Mouse (Mus musculus) C3H10T1/2 (cell line): ENCODE measurements around the gene Flywch1. TPM values are rescaled to one million over a fixed set of nuclear protein-coding genes. Genes with fewer than 3 reads are reported as not detected.

Experiments
- polyA plus RNA-seq, 2 experiments: library from polyadenylated mRNA; unstranded; fragments of >200 nt; fragmentation: generic; extraction: Trizol; gene quantifications; one replicate each; pipeline ENCODE4 v1.2.1; 2012; ENCODE audit warnings: missing spikeins in 2 of 2

Flywch1 gene
- 10 to 100 TPM; 49.7 to 60.6 TPM for polyA plus RNA-seq

DNA sequence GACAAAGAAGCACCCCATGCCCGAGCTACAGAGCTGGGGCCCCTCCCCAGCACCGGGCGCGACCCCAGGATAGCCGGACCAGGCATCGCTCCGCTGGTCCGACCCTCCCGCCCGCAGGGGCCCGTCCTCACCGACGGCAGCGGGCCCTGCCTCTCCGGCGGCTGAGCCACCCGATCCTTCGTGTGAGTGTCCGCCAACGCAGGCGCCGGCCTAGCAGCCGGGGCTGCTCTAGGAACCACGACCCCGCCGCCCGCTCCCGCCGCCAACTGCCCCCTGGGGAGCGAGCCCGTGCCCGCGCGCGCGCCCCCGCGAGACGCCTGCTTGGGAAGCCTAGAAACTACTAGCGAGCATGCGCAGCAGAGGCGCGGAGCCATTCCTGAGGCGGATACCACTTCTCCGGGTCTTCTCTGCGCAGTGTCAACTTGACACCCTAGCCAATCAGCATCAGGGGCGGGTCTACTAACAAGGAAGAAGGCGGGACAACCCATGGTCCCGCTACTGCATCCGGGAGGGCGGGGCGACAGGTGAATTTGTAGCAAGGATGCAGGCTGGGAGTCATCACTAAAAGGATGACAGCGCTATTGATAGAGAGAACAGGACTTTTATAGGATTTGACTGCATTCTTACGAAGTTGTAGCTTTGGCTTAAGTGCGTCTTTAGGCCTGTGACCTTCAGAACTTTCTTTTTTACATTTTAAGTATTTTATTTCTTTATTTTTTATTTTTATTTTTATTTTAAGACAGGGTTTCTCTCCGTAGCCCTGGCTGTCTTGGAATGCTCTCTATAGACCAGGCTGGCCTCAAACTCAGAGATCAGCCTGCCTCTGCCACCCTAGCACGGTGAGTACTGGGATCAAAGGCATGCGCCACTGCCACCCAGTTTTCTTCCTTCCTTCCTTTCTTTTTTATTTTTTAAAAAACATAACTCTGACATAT lies at the start of gene Flywch1:
Gene Flywch1, minus strand, starts transcription at position 319 of the 935 bp plus-strand sequence.

DNA sequence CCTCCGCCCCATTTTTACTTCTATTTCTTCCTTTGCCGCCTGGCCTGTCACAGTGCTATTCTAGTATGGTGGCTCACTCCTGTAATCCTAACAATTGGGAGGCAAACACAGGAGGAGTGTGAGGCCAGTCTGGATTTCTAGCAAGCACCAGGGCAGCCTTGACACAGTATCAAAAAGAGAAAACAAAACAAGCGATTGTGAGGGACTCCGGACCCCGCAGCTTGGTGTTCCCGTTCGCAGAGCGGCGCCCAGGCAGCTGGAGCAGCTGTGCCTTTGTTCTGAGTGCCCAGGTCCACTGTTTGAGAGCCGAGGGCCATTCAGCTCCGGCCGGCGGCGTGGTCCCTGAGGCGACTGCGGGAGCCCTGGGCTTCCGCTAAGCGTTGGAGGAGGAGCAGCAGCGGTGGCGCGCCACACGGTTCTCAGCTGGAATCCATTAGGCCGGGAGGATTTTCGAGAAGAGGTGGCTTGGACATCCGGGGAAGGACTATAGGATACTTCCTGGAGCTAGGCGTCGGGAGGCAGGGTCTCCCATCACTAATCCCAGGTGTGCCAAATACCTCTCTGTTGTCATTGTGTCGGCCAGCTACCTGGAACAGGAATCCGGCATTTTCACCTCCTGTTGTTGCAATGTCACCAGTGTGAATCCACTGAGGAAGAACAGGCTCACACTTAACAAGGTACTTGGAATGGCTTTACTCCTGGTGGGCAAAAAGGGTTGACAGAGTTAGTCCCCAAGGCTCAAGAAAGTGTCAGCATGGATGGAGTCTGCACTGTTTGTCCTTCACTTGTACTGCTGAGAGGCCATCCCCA lies 19.1 kb upstream of the Flywch1 start, which contains the start of gene Srrm2:
Gene Srrm2, plus strand, starts transcription at position 264 of the 810 bp plus-strand sequence.

DNA sequence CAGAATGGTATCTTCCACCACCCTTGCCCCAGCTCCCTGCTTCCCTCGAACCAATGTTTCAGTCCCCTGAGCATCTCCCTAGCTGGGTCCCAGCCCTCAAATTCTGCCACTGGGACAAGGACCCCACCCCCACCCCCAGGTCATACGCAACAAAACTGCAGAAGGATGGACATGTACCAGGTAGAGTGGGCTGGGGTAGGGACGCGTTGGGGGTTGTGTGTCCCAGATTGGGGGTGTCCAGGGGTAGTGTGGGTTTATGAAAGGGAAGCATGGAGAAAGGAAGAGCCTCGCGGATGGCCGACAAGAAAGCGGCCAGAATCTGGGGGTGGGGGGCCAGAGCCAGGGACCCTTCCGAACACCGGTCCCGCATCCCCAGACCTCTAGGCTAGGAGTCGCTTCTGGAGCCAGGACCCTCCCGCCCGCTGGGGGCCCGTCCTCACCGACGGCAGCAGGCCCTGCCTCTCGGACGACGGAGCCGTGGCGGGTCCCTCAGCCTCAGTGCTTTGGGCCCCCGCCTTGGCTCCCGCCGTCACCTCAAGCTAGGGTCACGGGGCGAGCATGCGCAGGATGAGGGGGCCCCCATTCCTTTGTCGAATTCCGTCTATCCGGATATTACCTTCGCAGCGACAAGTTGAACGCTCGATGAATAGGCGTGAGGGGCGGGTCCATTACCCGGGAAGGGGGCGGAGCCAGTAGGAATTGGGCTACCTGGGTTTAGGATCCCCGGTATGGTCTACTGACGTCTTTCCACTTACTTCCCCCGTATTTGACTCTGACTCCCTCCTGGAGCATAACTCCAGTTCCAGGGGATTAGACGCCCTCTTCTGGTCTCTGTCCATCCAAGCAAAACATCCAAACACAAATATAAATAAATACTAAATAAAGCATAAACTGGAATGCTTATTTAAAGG lies 14.4 kb upstream of the Flywch1 start, which contains the start of gene Flywch2:
Gene Flywch2, minus strand, starts transcription at position 521 of the 911 bp plus-strand sequence.

DNA sequence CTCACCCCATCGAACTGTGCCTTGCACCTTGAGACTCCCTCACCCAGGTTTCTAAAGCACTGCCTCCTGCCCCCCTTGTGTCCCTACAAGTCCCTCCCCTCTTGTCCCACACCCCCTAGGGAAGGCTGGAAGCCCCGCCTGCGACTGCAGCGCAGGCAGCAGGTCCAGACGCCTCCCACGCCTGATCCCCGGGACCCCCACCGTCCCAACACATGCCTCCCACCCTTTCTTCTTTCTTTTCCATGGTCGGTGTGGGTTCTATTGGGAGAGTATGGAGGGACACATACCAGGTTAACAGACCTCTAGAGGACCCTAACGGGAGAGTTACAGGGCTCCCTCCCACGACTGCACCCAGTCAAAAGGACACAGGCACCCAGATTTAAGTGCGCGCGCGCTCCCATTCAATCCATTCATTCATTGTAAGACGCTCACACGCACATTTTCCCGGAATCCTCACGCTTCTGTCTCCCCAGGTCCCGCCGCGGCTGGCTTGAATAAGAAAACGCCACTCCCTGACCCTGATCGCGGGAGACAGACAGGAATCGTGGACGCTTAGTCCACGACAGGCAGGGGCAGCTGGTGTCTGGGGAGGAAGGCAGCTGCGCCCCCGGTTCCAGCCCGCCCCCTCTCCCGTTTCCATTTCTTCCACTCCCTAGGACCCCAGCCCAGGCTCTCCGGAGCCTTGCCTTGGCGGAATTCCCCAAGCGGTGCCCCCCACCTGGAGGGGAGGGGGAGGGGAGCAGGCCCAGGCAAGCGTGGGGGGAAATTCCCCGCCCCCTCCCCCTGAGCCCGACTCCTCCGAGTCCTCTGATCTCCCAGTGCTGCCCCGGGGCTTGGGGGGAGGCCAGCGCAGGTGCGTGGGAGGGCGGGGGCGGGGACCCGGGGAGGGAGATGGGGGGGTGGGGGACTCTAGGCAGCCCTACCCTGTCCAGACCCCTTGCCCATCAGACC lies 25.8 kb downstream of the Flywch1 start, which contains the start of gene Kremen2:
Gene Kremen2, minus strand, starts transcription at position 533 of the 951 bp plus-strand sequence.

DNA sequence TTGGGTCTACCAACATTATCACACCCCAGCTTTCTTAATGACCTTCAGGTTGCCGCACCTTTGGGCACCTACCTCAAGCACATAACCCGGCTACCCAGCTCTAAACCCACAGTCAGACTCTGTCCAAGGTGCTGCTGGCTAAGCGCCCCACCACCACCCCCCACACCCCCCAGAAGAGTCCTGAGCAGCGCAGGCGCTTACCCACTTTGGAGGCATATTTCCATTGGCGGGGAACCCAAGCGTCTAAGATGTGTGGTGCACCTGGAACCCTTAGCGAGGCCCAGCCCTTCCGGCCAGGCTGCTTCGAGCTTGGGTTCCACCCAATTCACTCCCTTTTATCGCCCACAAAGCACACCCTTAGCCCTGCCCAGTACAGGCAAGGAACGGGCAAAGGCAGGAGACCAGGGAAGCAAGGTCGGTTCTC lies 30.8 kb downstream of the Flywch1 start, which contains the start of gene Paqr4:
Gene Paqr4, minus strand, starts transcription at position 270 of the 424 bp plus-strand sequence.

DNA sequence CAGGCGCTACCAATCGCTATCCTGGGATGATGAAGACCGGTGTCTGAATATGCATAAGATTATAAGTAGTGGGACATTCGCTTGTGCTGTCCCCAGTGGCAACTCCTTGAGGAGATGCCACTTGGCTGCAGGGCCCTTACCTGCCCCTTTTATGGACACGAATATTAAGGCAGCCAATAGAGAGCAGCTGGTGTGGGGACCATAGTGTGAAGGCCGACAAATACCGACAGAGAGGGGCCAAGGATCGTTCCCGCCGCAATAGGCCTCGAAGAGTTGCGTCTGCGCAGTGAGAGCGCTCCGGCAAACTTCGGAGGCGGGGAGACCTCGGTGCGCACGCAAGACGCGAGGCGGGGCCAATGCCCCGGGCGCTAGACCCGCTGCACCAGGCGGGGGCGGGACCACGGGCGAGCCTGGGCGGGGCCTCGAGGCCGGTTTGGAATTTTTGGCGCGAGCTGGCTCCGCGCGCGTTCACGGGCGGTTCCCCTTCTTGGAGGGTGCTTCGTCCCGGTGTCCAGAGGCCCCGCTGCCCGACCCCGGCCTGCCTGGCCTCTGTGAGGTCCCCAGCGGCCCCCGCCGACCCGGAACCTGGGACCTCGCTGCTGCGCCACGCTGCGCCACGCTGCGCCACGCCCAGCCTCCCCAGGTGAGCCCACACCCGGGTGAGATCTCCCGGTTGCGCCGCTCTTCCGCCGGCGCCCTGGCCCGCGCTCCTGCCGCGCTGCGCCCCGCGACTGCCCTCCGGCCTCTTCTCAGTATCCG lies 45.2 kb downstream of the Flywch1 start, which contains the start of gene Pkmyt1:
Gene Pkmyt1, plus strand, starts transcription at position 338 of the 759 bp plus-strand sequence.

DNA sequence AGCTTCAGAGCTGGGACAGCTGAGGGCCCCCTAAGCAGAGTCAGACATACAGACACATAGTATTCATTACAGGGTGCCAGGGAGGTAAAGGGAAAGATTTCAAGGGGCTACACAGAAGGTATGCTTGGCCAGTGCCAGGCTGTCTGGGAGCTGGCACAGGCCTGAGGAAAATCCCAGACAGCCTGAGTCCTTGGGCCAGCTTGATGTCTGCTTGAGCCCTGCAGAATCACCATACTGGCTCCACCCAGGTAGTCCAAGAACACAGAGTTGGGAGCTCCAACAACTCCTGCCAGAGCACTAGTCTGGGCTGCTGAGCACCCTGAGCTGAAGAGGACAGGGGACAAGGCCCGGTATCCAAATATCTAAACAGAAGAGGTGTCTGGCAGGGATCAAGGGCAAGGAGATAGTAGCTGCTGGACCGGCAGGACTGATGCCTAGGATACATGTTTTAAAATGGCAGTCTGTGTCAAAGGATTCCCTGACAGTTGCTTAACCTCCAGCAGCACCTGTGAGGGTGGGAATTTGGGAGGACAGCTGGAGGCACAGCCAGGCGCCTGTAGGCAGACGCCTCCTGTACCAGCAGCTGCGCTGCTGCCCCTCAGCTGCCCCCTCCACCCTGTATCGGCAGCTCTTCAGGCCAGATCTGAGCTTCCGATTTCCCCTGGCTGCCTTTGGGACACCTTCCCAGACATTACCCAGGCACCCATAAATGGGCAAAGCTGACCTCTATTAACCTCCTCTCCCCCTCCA lies 48.9 kb downstream of the Flywch1 start, which contains the start of gene 1520401A03Rik:
Gene 1520401A03Rik, minus strand, starts transcription at position 408 of the 750 bp plus-strand sequence.

Other genes with a start within 250 kb of the Flywch1 start
- 10 to 100 TPM in 1 of 2 experiments, 1 to 10 TPM in 1; 9.1 to 12.4 TPM for gene Zfp213, start 207.4 kb downstream of the Flywch1 start, polyA plus RNA-seq
- gene Zfp13, start 172.1 kb downstream of the Flywch1 start, polyA plus RNA-seq: 1 to 10 TPM; 2.1 to 3.2 TPM
- under 1 TPM in 1 of 2 experiments, not detected in 1; 0.02 TPM for gene Zscan10, start 170.7 kb downstream of the Flywch1 start, polyA plus RNA-seq
- not detected for gene Mmp25, start 126.3 kb downstream of the Flywch1 start, polyA plus RNA-seq
- gene Bicdl2, start 111.1 kb downstream of the Flywch1 start, polyA plus RNA-seq: under 1 TPM; 0.05 to 0.18 TPM
- 100 to 1,000 TPM; 438 to 526 TPM for gene Hcfc1r1, start 98.0 kb downstream of the Flywch1 start, polyA plus RNA-seq
- gene Thoc6, start 97.7 kb downstream of the Flywch1 start, polyA plus RNA-seq: 10 to 100 TPM; 27.0 to 29.9 TPM
- 100 to 1,000 TPM in 1 of 2 experiments, 10 to 100 TPM in 1; 78.5 to 413 TPM for gene Tnfrsf12a, start 94.1 kb downstream of the Flywch1 start, polyA plus RNA-seq
- under 1 TPM in 1 of 2 experiments, not detected in 1; 0.04 TPM for gene Cldn6, start 92.4 kb downstream of the Flywch1 start, polyA plus RNA-seq
- gene Cldn9, start 87.6 kb downstream of the Flywch1 start, polyA plus RNA-seq: 1 to 10 TPM in 1 of 2 experiments, under 1 TPM in 1; 0.53 to 3.5 TPM
- under 1 TPM; 0.07 to 0.45 TPM for gene 1520401A03Rik, start 48.8 kb downstream of the Flywch1 start, polyA plus RNA-seq
- gene Pkmyt1, start 45.3 kb downstream of the Flywch1 start, polyA plus RNA-seq: 10 to 100 TPM; 24.3 to 38.2 TPM
- gene Paqr4, start 30.7 kb downstream of the Flywch1 start, polyA plus RNA-seq: 10 to 100 TPM; 22.3 to 32.8 TPM
- gene Kremen2, start 25.8 kb downstream of the Flywch1 start, polyA plus RNA-seq: under 1 TPM in 1 of 2 experiments, not detected in 1; 0.07 TPM
- gene Flywch2, start 14.5 kb upstream of the Flywch1 start, polyA plus RNA-seq: under 1 TPM in 1 of 2 experiments, not detected in 1; 0.55 TPM
- 100 to 1,000 TPM in 1 of 2 experiments, 10 to 100 TPM in 1; 26.7 to 115 TPM for gene Srrm2, start 18.9 kb upstream of the Flywch1 start, polyA plus RNA-seq
- 1,000 to 10,000 TPM; 1,533 to 1,676 TPM for gene Elob, start 57.5 kb upstream of the Flywch1 start, polyA plus RNA-seq
- gene Prss33, start 64.5 kb upstream of the Flywch1 start, polyA plus RNA-seq: not detected
- gene Prss32, start 72.3 kb upstream of the Flywch1 start, polyA plus RNA-seq: under 1 TPM in 1 of 2 experiments, not detected in 1; 0.05 TPM
- gene Prss41, start 72.6 kb upstream of the Flywch1 start, polyA plus RNA-seq: under 1 TPM in 1 of 2 experiments, not detected in 1; 0.02 TPM
- not detected for gene Prss21, start 96.5 kb upstream of the Flywch1 start, polyA plus RNA-seq
- gene Dcpp1, start 109.3 kb upstream of the Flywch1 start, polyA plus RNA-seq: not detected
- not detected for gene Dcpp2, start 109.3 kb upstream of the Flywch1 start, polyA plus RNA-seq
- gene Dcpp3, start 145.9 kb upstream of the Flywch1 start, polyA plus RNA-seq: not detected
- gene Sbp, start 170.1 kb upstream of the Flywch1 start, polyA plus RNA-seq: not detected
- not detected for gene Sbpl, start 183.7 kb upstream of the Flywch1 start, polyA plus RNA-seq
- gene Prss30, start 209.0 kb upstream of the Flywch1 start, polyA plus RNA-seq: under 1 TPM; 0.02 to 0.22 TPM
- under 1 TPM; 0.46 to 0.69 TPM for gene Prss22, start 226.5 kb upstream of the Flywch1 start, polyA plus RNA-seq